Mouse (Mus musculus): Measurements from ENCODE around the gene 4930522L14Rik. TPM values are rescaled to one million over a fixed set of nuclear protein-coding genes. Genes with fewer than 3 reads are reported as not detected.

4930522L14Rik gene
- polyA plus RNA-seq, 1 experiment: 1.2 TPM

Other genes starting within 250 kb of the 4930522L14Rik start
- 8.2 and 12.0 TPM in 2 replicates for gene Crlf2, start 192.9 kb downstream of the 4930522L14Rik start, polyA plus RNA-seq (2012; rRNA removed)
- 0.16 and 0.27 TPM in 2 replicates for gene 5430403G16Rik, start 60.8 kb downstream of the 4930522L14Rik start, polyA plus RNA-seq (2012; rRNA removed)
- 1.7 and 18.8 TPM in 2 replicates for gene Gm15446, start 171.5 kb upstream of the 4930522L14Rik start, polyA plus RNA-seq (2012; rRNA removed)
- 3.5 and 4.6 TPM in 2 replicates for gene Zfp932, start 244.6 kb upstream of the 4930522L14Rik start, polyA plus RNA-seq (2012; rRNA removed)

All from kidney, adult 2 months (tissue).